Mouse (Mus musculus) neutrophil, adult 5-6 weeks (primary cell): ENCODE results near the gene Nup133. TPM values are rescaled to one million over a fixed set of nuclear protein-coding genes. Genes with fewer than 3 reads are reported as not detected.
A peak's percentile ranks its signal among the peaks of the same experiment; 100 is the strongest.

Experiments used
- ATAC-seq: fragments of 151-379, 151-347 bp; 2 replicates; pipeline ENCODE4 v1.8.0; 2017; ENCODE audit warnings: mild to moderate bottlenecking, moderate TSS enrichment; ENCODE audit not compliant: insufficient number of reproducible peaks, poor library complexity, low FRiP score, severe bottlenecking; ENCODE audit errors: extremely low read depth
- total RNA-seq: library from RNA; stranded (forward); fragments of 200-1000 nt; gene quantifications from 2 replicates; pipeline ENCODE4 v1.2.3, GENCODE M21; 2017

The Nup133 gene
- total RNA-seq, 1 experiment from 2014 or later, result 9.1 TPM

DNA sequence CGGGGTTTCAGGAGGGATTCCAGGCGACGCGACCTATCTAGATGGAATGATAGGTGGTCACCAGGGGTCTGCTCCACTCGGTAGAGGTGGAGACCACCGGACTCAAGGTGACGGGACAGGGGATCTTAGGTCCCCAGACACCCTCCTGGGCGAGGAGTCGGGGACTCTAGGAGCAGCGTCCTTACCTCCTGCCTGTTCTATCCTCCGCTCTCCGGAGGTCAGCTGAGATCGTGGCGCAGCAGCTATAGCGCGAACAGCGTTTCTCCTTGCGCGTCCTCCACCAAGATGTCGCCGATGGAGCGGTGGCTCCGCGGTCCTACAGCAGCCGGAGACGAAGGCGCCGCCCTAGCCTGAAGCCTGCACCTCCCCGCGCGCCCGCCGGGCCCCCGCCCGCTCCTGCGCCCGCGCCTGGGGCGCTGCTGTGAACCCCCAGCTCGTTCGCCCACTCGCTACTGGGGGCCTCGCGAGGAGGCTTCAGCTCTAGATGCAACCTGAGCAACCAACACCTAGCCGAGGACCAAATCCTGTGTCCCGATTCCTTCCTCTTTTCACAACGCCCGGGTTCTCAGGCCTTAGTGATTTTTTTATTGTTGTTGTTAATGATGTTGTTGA is 89.3 kb downstream of the Nup133 start, which contains the start of gene Ccsap:
Gene Ccsap, minus strand, starts transcription at position 562 of the 612 bp plus-strand sequence.
- no peak for ATAC-seq

GRCm38 (mm10) chr8:123858941-123859647 is 90.0 kb downstream of the Nup133 start:
- peak; percentile 89 for ATAC-seq

- ATAC-seq, result no peak
These were observed 90.5 kb downstream of the Nup133 start for GRCm38 (mm10) chr8:123858574-123858940.

- no peak for ATAC-seq
These were observed 91.7 kb downstream of the Nup133 start for GRCm38 (mm10) chr8:123857361-123857760.

DNA sequence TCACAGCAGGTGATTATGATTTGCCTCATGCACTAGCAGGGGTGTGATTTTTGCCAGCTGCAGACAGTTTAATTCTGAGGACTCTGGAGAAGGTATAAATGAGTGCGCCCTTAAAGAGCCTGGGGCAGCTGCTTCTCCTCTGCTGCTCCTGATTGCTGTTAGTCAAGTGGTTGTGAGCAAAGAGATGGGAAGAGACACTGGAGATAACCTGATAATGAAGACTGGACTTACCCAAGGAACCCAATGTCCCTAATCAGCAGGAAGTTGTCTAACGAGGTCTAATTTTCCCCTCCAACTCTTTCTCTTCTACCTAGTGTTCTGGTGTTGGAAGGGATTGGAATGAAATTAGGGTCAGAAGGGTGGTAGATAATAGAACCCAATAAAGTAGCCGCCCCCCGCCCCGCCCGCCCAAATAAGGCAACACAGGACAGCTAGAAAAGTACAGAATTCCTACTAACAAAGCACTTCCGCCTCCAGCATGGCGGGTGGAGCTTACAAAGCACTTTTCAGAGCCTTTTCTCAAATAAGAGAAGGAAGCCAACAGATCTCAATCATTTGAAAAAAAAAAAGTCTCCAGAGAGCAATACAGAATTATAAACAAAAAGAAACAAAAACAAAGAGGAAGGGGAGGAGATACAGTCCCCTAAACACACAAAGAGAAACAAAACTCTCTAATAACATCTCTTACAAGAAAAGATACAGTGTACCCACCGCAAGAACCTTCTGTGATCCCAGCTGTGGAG is 94.2 kb downstream of the Nup133 start:
- ATAC-seq, result no peak

DNA sequence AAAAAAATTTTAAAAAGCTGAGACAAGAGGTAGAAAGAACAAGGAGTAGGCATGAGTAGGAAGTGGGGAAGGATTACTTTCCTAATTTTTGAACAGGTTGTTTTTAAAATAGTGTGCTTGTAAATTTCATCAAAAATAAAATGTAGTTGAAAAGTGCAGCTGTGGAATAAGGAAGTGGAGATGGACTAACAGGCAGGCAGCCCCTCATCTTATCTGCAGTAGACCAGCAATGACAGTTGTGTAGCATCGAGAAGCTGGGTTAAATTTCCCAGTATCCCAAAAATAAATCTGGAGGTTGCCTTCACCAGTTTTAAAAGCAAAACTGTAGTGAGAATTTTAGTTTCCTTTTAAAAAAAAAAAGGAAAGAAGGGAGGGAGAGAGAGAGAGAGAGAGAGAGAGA is 94.8 kb downstream of the Nup133 start:
- no peak for ATAC-seq

DNA sequence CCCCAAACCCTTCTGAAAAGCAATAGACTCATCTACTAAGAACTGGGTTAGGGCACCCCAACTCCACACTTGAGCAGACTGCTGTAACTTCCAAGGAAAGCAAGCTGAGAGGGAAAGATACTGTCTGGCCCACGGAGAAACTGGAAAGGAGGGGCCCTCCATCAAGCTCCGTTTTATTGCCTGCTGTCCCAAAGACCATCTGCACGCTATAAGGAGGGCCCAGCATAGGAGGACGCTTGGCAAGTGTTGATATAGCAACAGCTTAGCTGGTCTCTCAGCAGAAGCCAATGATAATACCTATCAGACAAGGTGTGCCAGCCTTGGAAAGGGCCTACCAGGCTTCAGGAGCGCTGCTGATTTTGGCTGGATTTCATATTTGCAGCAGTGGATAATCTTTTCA is 97.5 kb downstream of the Nup133 start:
- ATAC-seq, result no peak

DNA sequence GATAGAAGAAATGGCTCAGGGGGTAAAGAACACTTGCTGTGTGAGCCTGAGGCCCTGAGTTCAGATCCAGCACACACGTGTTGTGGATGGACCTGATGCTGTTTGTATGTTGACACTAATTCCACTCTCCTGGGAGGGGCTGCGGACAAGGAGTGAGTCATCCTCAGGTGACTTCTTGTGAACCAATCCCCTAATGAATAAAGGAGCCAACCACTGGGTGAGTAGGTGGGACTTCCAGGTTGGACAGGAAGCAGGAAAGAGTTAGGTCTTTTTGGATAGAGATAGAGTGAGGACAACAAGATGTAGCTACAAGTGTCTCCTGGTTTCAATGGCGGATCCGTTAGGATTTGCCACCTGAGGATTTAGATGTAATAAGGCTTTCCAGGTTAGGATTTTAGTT is 99.7 kb downstream of the Nup133 start:
- ATAC-seq, result no peak

- ATAC-seq, result no peak
These were observed 101.5 kb downstream of the Nup133 start for GRCm38 (mm10) chr8:123847546-123847945.

Other genes with a start within 250 kb of the Nup133 start
- not detected in 2 replicates for gene Rab4a, start 143.3 kb downstream of the Nup133 start, total RNA-seq
- gene Ccsap, start 89.1 kb downstream of the Nup133 start, total RNA-seq, result 7.0 and 8.5 TPM in 2 replicates
- not detected in 2 replicates for gene Acta1, start 54.5 kb downstream of the Nup133 start, total RNA-seq
- gene Abcb10, start 33.9 kb upstream of the Nup133 start, total RNA-seq, result 6.5 and 6.9 TPM in 2 replicates
- 17.8 and 20.7 TPM in 2 replicates for gene Taf5l, start 72.1 kb upstream of the Nup133 start, total RNA-seq
- 5.4 and 7.1 TPM in 2 replicates for gene Urb2, start 72.2 kb upstream of the Nup133 start, total RNA-seq